Mouse (Mus musculus) cerebral cortex, adult 2 months (tissue): ENCODE data around the gene Slc35e3.

Source experiments
- WGBS: fragments of 180-500 bp; shearing (Covaris S2); methylation state at CpG from one replicate; pipeline ENCODE4 v1.1.7; 2018; 5-methylcytosine and 5-hydroxymethylcytosine counted together

Slc35e3 gene

GRCm38 (mm10) chr10:117776281-117777102, 30.3 kb upstream of the Slc35e3 start:
- 82% methylated on average over 12 of the region's 12 CpGs for WGBS

DNA sequence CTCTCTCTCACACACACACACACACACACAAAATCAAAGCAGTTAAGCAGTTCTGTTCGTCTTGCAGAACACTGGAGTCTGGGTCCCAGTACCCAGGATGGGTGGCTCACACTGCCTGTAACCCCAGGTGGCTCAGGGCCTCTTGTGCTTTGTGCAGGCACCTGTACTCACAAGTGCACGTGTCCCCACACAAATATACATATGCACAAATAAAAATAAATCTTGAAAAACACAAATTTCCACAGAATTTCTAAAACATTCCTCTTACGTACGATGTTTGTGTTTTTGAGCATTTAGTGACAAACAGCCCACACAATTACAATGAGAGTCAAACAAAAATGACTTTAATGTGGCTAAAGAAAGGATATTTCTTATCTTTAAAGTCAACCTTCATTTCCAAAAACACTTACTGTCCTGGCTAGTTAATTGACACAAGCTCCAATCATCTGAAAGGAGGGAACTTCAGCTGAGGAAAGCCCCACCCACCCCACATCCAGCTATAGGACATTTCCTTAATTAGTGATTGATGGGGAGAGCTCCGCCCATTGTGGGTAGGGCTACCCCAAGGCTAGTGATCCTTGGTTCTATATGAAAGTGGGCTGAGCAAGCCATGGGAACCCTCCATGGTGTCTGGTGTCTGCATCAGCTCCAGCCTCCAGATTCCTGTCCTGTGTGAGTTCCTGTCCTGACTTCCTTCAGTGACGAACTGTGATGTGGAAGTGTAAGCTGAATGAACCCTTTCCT, 29.4 kb upstream of the Slc35e3 start:
- WGBS = 91% methylated on average over 6 of the region's 6 CpGs

- WGBS = 100% methylated on average over 1 of the region's 1 CpGs
Measured at GRCm38 (mm10) chr10:117774817-117775120, 28.6 kb upstream of the Slc35e3 start.

DNA sequence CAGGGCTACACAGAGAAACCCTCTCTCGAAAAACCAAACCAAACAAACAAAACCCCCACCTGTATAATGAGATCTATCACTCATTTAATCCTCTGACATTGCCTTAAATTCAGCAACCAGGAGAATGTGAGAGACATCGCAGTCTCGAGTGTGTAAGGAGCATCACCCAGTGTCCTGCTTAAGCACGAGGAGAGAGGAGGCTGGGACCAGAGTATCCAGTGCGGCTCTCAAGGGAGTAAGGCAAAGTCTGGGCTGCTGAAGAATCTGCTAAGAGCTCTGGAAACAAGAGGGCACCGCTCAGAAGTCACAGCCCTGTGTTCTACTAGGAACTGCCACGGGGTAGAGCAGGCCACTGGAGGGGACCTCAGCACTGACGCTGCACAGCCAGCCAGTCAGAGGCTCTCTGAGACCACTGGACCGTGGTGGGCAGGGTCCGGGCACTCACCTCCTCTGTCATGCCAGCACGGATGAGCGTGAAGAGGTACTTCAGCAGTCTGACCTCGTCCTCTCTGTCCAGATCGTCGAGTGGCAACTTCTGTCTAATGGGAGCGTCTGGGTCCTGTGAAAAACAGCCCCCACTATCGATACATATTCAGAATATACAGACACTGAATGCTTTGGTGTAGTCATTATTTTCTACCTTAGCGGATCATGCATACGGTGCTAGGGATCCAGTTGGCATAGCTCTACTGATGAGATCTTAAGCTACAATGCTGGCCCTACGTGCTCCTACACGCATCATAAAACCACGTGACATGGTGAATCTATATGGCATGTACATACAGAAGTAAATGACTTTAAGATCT, 28.0 kb upstream of the Slc35e3 start:
- 95% methylated on average over 22 of the region's 22 CpGs for WGBS

GRCm38 (mm10) chr10:117773106-117773720, 27.0 kb upstream of the Slc35e3 start:
- WGBS = 97% methylated on average over 7 of the region's 7 CpGs

DNA sequence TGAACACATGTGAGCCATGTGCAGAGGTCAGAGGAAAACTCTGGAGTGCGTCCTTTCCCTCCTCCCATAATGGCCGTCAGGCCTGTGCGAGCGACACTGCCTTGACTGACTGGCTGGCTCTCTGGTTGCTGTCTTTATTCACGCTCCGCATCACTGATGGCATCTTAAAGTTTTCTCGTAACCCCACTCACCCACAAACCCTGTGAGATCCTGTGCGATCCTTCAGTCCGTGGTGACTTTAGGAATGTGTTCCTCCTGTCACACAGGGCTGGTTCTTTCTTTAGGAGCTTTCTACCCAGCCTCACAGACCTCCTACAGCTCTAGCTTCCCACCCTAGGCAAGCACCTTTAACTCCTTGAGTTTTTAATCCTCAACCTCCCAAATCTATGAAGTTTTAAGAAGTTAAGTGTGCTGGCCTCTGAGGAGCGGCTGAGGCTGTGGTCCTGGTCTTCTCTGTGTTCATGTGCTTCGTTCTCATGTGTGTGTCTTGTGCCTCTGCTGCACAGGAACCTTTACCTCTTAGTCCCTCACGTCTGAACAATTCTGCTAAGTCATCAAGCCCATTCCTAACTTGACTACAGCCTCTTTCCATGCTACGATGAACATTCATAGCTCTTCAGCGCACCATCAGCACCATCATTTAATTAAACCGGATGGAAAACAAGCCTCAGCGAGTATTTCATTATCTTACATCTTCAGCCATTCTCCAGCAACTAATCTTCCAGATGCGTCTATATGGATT, 26.4 kb upstream of the Slc35e3 start:
- 93% methylated on average over 17 of the region's 17 CpGs for WGBS

GRCm38 (mm10) chr10:117771131-117771510, 25.0 kb upstream of the Slc35e3 start:
- 97% methylated on average over 10 of the region's 10 CpGs for WGBS

DNA sequence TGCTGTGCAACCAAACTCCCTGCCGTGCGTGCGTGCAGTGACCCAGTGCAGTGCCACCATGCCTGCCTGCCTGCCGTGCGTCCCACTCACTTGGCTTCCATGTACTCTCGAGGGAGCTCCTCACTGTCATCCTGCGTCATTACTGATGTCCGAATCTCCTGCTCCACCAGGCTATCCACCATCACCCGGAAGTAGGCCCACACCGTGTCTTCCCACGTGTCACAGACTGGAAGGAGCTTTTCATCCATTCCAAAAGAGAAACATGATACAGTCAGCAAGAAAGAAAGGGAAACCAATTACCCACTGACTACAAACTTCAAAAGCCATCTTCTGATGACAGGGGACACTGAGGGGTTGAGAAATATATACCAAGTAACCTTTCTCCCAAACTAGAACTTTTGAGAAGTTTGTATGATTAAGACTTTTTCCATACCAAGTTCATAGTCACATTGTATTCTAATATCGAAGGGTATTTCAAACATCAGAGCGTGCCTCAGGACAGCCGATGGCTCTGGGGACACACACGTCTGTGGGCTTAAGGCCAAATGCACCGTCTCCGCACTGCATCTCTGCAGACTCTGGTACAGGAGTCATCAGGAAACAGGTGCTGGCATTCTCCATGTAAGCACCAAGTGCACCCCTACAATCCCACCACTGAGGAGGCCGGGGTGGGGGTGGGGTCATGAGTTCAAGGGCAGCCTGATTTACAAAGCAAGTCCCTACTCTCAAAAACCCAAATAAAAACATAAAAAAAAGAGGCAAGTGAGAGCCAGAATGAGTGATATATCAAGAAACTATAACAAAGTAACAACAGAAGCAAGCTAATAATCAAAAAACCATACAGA, 24.3 kb upstream of the Slc35e3 start:
- 93% methylated on average over 18 of the region's 18 CpGs for WGBS

GRCm38 (mm10) chr10:117769541-117770285, 23.5 kb upstream of the Slc35e3 start:
- WGBS = 95% methylated on average over 9 of the region's 9 CpGs

DNA sequence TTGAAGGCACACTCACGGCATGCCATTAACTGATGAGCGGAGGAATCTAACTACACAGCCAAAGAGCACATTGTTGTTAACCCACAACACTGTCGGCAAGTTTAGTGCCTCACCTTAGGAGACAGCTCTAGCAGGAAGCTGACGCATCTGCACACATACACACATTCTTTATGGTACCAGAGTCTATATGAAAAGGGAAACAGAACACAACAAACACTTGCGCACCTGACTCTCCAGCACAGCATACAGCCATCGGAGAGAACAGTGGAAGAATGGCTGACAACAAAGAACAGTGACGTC, 21.9 kb upstream of the Slc35e3 start:
- WGBS = 84% methylated on average over 7 of the region's 7 CpGs

- 85% methylated on average over 10 of the region's 10 CpGs for WGBS
Measured at GRCm38 (mm10) chr10:117767286-117768140, 21.3 kb upstream of the Slc35e3 start.

GRCm38 (mm10) chr10:117766896-117767160, 20.7 kb upstream of the Slc35e3 start:
- WGBS = 87% methylated on average over 5 of the region's 5 CpGs

DNA sequence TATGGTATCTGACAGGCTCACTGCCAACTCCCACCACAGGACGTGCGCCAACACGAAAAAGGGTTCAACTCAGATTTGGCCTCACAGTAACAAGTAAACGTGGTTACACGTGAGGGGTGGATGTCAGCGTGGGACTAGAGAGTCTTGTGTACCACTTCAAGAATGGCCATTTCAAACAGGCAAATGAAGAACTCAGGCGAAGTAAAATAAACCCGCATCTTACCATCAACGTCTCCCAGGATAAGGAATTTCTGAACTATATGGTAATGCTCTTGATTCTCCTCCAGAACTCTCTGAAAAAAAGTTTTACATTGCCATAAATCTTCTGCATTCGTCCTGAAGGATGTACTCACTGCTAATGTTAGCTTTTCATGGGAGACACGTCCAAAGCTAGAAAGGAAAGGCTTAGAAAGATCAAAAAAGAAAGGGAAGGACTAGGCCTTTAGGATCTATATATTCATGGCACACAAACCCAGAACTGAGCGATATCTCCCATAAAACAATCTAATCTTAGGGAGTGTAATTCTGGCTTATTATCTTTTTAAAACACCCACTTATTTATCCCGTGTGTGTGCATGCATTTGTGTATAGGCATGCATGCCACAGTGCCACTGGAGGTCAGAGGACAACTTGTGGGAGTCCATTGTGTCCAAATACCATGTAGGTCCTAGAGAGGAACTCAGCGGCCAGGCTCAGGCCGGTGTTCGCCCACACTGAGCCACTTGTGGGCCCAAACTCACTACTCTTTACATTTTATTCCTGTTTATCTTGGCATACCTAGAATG, 20.1 kb upstream of the Slc35e3 start:
- 86% methylated on average over 16 of the region's 16 CpGs for WGBS

- 93% methylated on average over 11 of the region's 11 CpGs for WGBS
Measured at GRCm38 (mm10) chr10:117765116-117765894, 19.1 kb upstream of the Slc35e3 start.

GRCm38 (mm10) chr10:117764598-117764997, 18.4 kb upstream of the Slc35e3 start:
- 87% methylated on average over 6 of the region's 6 CpGs for WGBS

DNA sequence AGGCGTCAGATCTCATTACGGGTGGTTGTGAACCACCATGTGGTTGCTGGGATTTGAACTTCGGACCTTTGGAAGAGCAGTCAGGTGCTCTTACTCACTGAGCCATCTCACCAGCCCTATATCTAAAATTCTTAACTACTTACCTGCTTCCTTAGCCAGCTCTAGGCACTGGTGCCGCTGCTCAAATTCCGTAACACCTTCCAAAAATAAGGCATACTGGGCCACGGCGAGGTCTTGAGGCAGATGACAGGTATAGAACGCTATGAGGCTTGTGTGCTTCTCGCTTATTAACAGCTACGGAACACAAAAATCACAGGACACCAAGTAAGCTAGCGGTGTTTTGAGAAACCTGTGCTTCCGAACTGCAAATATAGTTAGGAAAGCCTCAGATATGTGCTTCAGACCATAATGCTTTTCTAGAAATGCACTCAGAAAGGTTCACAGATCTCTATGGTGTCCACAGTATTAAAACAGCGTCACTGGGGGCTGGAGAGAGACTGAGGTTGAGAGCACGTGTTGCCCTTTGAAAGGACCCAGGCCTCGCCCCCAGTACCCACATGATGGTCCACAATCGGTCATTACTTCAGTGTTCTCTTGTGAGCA, 17.5 kb upstream of the Slc35e3 start:
- WGBS = 95% methylated on average over 16 of the region's 16 CpGs

DNA sequence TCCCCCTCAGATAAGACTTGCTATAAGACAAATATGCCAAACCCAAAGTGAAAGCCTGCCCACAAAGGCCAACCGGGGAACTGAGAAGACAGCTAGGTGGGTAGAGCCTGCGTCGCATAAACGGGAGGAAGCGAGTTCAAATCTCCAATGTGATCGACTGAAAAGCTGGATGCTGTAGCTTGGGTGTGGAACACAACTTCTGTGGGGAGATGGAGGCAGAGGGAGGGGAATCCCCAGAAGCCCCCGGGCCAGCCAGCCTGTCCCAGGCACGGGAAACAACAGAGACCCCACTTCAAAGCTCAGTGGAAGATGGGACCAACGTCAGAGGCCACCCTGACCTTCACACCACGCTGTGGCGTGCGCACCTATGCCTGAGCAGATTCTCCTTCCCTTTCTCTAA, 16.8 kb upstream of the Slc35e3 start:
- 97% methylated on average over 12 of the region's 12 CpGs for WGBS
